Mouse (Mus musculus): Measurements from ENCODE around the gene Fbxo34. TPM values are rescaled to one million over a fixed set of nuclear protein-coding genes. Genes with fewer than 3 reads are reported as not detected.

Fbxo34 gene
- polyA plus RNA-seq, 1 experiment from 2014 or later: 38.7 TPM

DNA sequence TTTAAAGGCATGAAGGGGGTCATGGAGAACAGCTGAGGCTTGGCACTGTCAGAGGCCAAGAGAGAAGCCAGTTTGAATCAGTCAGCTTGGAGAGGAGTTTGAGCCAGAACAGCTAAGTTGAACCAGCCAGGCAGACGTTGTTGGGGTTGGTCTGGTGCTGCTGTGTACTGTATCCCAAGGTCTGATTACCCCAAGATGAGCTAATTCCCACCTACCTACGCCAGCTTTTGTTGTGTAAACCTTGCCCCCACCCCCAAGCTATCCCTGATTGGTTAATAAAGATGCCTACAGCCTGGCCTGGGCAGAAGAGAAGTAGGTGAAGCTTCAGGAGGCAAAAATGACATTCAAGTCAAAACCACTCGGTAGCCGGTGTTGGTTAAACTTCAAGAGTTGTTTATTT is 27.8 kb upstream of the Fbxo34 start:
- H3K9ac ChIP-seq (replicated peaks; ENCODE audit: low read depth, low read length): no peak overlapping the region
- WGBS: 69% methylated on average over 4 of the region's 4 CpGs

GRCm38 (mm10) chr14:47432987-47433386 is 17.2 kb upstream of the Fbxo34 start:
- no peak overlapping the region for H3K9ac ChIP-seq (replicated peaks; ENCODE audit: low read depth, low read length)
- H3K9me3 ChIP-seq (ENCODE audit: control insufficient read depth, low read length): no peaks in the 10 kb centered on the region
- no peak overlapping the region for H3K4me3 ChIP-seq (ENCODE audit: low read depth, low read length)
- no peaks in the 10 kb centered on the region for H3K36me3 ChIP-seq (ENCODE audit: control insufficient read depth, insufficient read depth, low read length)
- H3K27me3 ChIP-seq (ENCODE audit: control insufficient read depth, insufficient read depth, low read length): no peaks in the 10 kb centered on the region
- H3K4me2 ChIP-seq (ENCODE audit: low read depth, low read length): no peak overlapping the region
- no peak overlapping the region for H3K27ac ChIP-seq (ENCODE audit: low read depth, low read length)
- no peaks in the 10 kb centered on the region for H3K4me1 ChIP-seq (ENCODE audit: control insufficient read depth, insufficient read depth, low read length)
- no peak for ATAC-seq (ENCODE audit: low read depth)

More for the DNA sequence above, 27.8 kb upstream of the Fbxo34 start:
- ATAC-seq (ENCODE audit: low read depth): no peak
- no peaks in the 10 kb centered on the region for H3K36me3 ChIP-seq (ENCODE audit: control insufficient read depth, insufficient read depth, low read length)
- H3K9me3 ChIP-seq (ENCODE audit: control insufficient read depth, low read length): no peaks in the 10 kb centered on the region
- H3K27ac ChIP-seq (ENCODE audit: low read depth, low read length): no peak overlapping the region
- peaks cover 3% of the 10 kb centered on the region; the same call in 1 of the 2 replicates for H3K4me1 ChIP-seq (ENCODE audit: control insufficient read depth, insufficient read depth, low read length)
- H3K4me3 ChIP-seq (ENCODE audit: low read depth, low read length): no peak overlapping the region
- no peak overlapping the region for H3K4me2 ChIP-seq (ENCODE audit: low read depth, low read length)
- no peaks in the 10 kb centered on the region for H3K27me3 ChIP-seq (ENCODE audit: control insufficient read depth, insufficient read depth, low read length)

GRCm38 (mm10) chr14:47438947-47439346 is 11.3 kb upstream of the Fbxo34 start:
- Histone ChIP-seq H3K4me2 (ENCODE audit: low read depth, low read length) (no peak overlapping the region), H3K4me1 (ENCODE audit: control insufficient read depth, insufficient read depth, low read length) (no peaks in the 10 kb centered on the region), H3K9ac (replicated peaks; ENCODE audit: low read depth, low read length) (no peak overlapping the region), H3K4me3 (ENCODE audit: low read depth, low read length) (no peak overlapping the region), H3K27me3 (ENCODE audit: control insufficient read depth, insufficient read depth, low read length) (no peaks in the 10 kb centered on the region), H3K9me3 (ENCODE audit: control insufficient read depth, low read length) (no peaks in the 10 kb centered on the region), H3K36me3 (ENCODE audit: control insufficient read depth, insufficient read depth, low read length) (no peaks in the 10 kb centered on the region), H3K27ac (ENCODE audit: low read depth, low read length) (no peak overlapping the region)
- WGBS: 76% methylated on average over 3 of the region's 3 CpGs
- ATAC-seq (ENCODE audit: low read depth): no peak

GRCm38 (mm10) chr14:47444907-47445306 is 5.3 kb upstream of the Fbxo34 start:
- Histone ChIP-seq H3K4me2 (ENCODE audit: low read depth, low read length) (no peak overlapping the region), H3K27ac (ENCODE audit: low read depth, low read length) (no peak overlapping the region), H3K27me3 (ENCODE audit: control insufficient read depth, insufficient read depth, low read length) (no peaks in the 10 kb centered on the region), H3K9ac (replicated peaks; ENCODE audit: low read depth, low read length) (no peak overlapping the region), H3K9me3 (ENCODE audit: control insufficient read depth, low read length) (no peaks in the 10 kb centered on the region), H3K36me3 (ENCODE audit: control insufficient read depth, insufficient read depth, low read length) (no peaks in the 10 kb centered on the region), H3K4me1 (ENCODE audit: control insufficient read depth, insufficient read depth, low read length) (no peaks in the 10 kb centered on the region), H3K4me3 (ENCODE audit: low read depth, low read length) (no peak overlapping the region)
- 67% methylated on average over 2 of the region's 2 CpGs for WGBS
- ATAC-seq (ENCODE audit: low read depth): no peak

DNA sequence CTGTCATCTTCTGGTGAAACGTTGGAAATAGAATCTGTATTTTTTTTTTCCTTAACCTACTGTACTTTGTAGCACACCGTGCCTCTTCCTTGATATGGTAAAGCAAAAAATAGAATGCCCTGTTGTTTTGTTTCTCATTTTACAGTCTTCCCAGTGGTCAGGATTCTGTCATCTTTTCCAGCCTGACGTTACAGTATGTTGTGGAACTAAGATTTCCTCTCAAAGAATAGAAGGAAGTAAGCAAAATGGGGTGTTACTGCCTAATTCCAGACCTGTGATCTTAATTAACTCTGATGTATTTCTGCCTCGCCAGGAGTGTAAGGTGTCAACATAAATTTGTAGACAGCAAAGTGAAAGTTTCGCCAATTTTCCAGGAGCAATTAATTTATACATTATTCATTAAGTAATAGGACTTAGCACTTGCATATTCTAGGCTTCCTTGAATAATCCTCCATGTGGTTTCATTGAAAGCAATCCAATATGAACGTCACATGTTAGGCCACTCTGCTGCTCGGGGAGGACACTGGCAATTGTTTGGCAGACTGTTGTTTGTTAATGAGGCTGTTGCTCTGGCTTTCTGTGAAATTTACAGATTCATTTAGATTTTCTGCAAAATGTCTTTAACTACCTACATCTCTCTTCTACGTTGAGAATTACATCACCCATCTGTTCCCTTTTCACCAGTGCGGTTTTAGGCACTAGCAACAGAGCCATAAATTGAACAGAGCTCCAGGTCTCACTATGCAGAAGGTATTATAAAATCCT is 4.7 kb upstream of the Fbxo34 start:
- Histone ChIP-seq H3K36me3 (ENCODE audit: control insufficient read depth, insufficient read depth, low read length) (no peaks in the 10 kb centered on the region), H3K9ac (replicated peaks; ENCODE audit: low read depth, low read length) (no peak overlapping the region), H3K9me3 (ENCODE audit: control insufficient read depth, low read length) (no peaks in the 10 kb centered on the region), H3K27ac (ENCODE audit: low read depth, low read length) (no peak overlapping the region), H3K4me3 (ENCODE audit: low read depth, low read length) (no peak overlapping the region), H3K4me1 (ENCODE audit: control insufficient read depth, insufficient read depth, low read length) (no peaks in the 10 kb centered on the region), H3K27me3 (ENCODE audit: control insufficient read depth, insufficient read depth, low read length) (no peaks in the 10 kb centered on the region), H3K4me2 (ENCODE audit: low read depth, low read length) (no peak overlapping the region)
- no peak for ATAC-seq (ENCODE audit: low read depth)
- 64% methylated on average over 9 of the region's 9 CpGs for WGBS

- Histone ChIP-seq H3K4me3 (ENCODE audit: low read depth, low read length) (no peak overlapping the region), H3K9ac (replicated peaks; ENCODE audit: low read depth, low read length) (no peak overlapping the region), H3K27ac (ENCODE audit: low read depth, low read length) (no peak overlapping the region), H3K4me2 (ENCODE audit: low read depth, low read length) (no peak overlapping the region), H3K9me3 (ENCODE audit: control insufficient read depth, low read length) (no peaks in the 10 kb centered on the region), H3K36me3 (ENCODE audit: control insufficient read depth, insufficient read depth, low read length) (no peaks in the 10 kb centered on the region), H3K4me1 (ENCODE audit: control insufficient read depth, insufficient read depth, low read length) (no peaks in the 10 kb centered on the region), H3K27me3 (ENCODE audit: control insufficient read depth, insufficient read depth, low read length) (no peaks in the 10 kb centered on the region)
- no peak for ATAC-seq (ENCODE audit: low read depth)
- WGBS: 88% methylated on average over 4 of the region's 4 CpGs
Observed at GRCm38 (mm10) chr14:47459556-47459955, 9.3 kb downstream of the Fbxo34 start.

GRCm38 (mm10) chr14:47461997-47462396 is 11.8 kb downstream of the Fbxo34 start:
- 92% methylated on average over 8 of the region's 8 CpGs for WGBS
- no peaks in the 10 kb centered on the region for H3K9me3 ChIP-seq (ENCODE audit: control insufficient read depth, low read length)
- H3K9ac ChIP-seq (replicated peaks; ENCODE audit: low read depth, low read length): no peak overlapping the region
- no peaks in the 10 kb centered on the region for H3K4me1 ChIP-seq (ENCODE audit: control insufficient read depth, insufficient read depth, low read length)
- H3K4me3 ChIP-seq (ENCODE audit: low read depth, low read length): no peak overlapping the region
- no peak for ATAC-seq (ENCODE audit: low read depth)
- H3K27me3 ChIP-seq (ENCODE audit: control insufficient read depth, insufficient read depth, low read length): no peaks in the 10 kb centered on the region
- H3K4me2 ChIP-seq (ENCODE audit: low read depth, low read length): no peak overlapping the region
- H3K27ac ChIP-seq (ENCODE audit: low read depth, low read length): no peak overlapping the region
- no peaks in the 10 kb centered on the region for H3K36me3 ChIP-seq (ENCODE audit: control insufficient read depth, insufficient read depth, low read length)

DNA sequence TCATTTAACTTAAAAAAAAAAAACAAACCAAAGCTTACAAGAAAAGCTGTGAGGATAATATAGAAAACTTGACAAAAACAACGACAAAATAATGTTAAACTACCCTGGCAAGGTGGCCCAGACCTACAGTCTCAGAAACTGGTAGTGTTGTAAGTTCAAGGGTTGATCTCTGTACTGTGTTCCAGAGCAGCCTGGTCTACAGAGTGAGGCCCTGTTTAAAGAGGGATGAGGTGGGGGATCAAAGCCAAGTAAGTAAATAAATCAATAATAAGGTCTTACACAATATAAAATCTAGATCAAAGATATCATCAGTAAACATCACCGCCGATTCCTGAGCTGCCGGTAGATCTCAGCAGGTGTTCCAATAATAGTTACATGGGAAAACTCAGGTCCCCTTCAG is 12.2 kb downstream of the Fbxo34 start:
- Histone ChIP-seq H3K9me3 (ENCODE audit: control insufficient read depth, low read length) (no peaks in the 10 kb centered on the region), H3K4me3 (ENCODE audit: low read depth, low read length) (no peak overlapping the region), H3K4me2 (ENCODE audit: low read depth, low read length) (no peak overlapping the region), H3K9ac (replicated peaks; ENCODE audit: low read depth, low read length) (no peak overlapping the region), H3K27me3 (ENCODE audit: control insufficient read depth, insufficient read depth, low read length) (no peaks in the 10 kb centered on the region), H3K36me3 (ENCODE audit: control insufficient read depth, insufficient read depth, low read length) (no peaks in the 10 kb centered on the region), H3K27ac (ENCODE audit: low read depth, low read length) (no peak overlapping the region), H3K4me1 (ENCODE audit: control insufficient read depth, insufficient read depth, low read length) (no peaks in the 10 kb centered on the region)
- 86% methylated on average over 4 of the region's 4 CpGs for WGBS
- no peak for ATAC-seq (ENCODE audit: low read depth)

GRCm38 (mm10) chr14:47462877-47463460 is 12.7 kb downstream of the Fbxo34 start:
- H3K4me1 ChIP-seq (ENCODE audit: control insufficient read depth, insufficient read depth, low read length): no peaks in the 10 kb centered on the region
- no peaks in the 10 kb centered on the region for H3K36me3 ChIP-seq (ENCODE audit: control insufficient read depth, insufficient read depth, low read length)
- no peak overlapping the region for H3K9ac ChIP-seq (replicated peaks; ENCODE audit: low read depth, low read length)
- H3K4me3 ChIP-seq (ENCODE audit: low read depth, low read length): no peak overlapping the region
- H3K9me3 ChIP-seq (ENCODE audit: control insufficient read depth, low read length): no peaks in the 10 kb centered on the region
- H3K27me3 ChIP-seq (ENCODE audit: control insufficient read depth, insufficient read depth, low read length): no peaks in the 10 kb centered on the region
- 88% methylated on average over 9 of the region's 9 CpGs for WGBS
- H3K4me2 ChIP-seq (ENCODE audit: low read depth, low read length): no peak overlapping the region
- no peak for ATAC-seq (ENCODE audit: low read depth)
- no peak overlapping the region for H3K27ac ChIP-seq (ENCODE audit: low read depth, low read length)
